Mouse (Mus musculus): Measurements from ENCODE around the gene Mbd4. TPM values are rescaled to one million over a fixed set of nuclear protein-coding genes. Genes with fewer than 3 reads are reported as not detected.
"Not testable (repeated sequence)": the region's sequence is repeated elsewhere in the genome, so short reads cannot be mapped to it uniquely, and the experiment has no call there.

Gene Mbd4
- total RNA-seq, 2 experiments from 2014 or later: 0.75 to 0.77 TPM

GRCm38 (mm10) chr6:115823850-115824464 is 29.2 kb downstream of the Mbd4 start:
- peak overlapping the region; percentile 17; the same call in 1 of the 2 replicates for H3K4me3 ChIP-seq
- TF ChIP-seq CTCF (IDR thresholded peaks at IDR 0.05): peak; percentile 67
- H3K27ac ChIP-seq; intact Hi-C loops (cut with DNase I): not testable (repeated sequence)
- DNase-seq: peak; percentile 65

GRCm38 (mm10) chr6:115821216-115821993 is 31.8 kb downstream of the Mbd4 start:
- Histone ChIP-seq H3K27ac (no peak overlapping the region), H3K4me3 (no peak overlapping the region)
- intact Hi-C loops (cut with DNase I): no loop called here
- TF ChIP-seq CTCF (IDR thresholded peaks at IDR 0.05): no peak
- no peak for DNase-seq

GRCm38 (mm10) chr6:115818129-115818528 is 35.0 kb downstream of the Mbd4 start:
- no peak for TF ChIP-seq CTCF (IDR thresholded peaks at IDR 0.05)
- no peak for DNase-seq
- no peak overlapping the region for H3K27ac ChIP-seq
- no peak overlapping the region for H3K4me3 ChIP-seq
- intact Hi-C loops (cut with DNase I): no loop called here

GRCm38 (mm10) chr6:115815041-115815440 is 38.1 kb downstream of the Mbd4 start:
- intact Hi-C loops (cut with DNase I): no loop called here
- DNase-seq: no peak
- peak overlapping the region; percentile 83 for H3K27ac ChIP-seq
- H3K4me3 ChIP-seq: no peak overlapping the region
- no peak for TF ChIP-seq CTCF (IDR thresholded peaks at IDR 0.05)

GRCm38 (mm10) chr6:115814104-115814503 is 39.1 kb downstream of the Mbd4 start:
- H3K27ac ChIP-seq: peak overlapping the region; percentile 83
- peak; percentile 68 for TF ChIP-seq CTCF (IDR thresholded peaks at IDR 0.05)
- H3K4me3 ChIP-seq: no peak overlapping the region
- DNase-seq: peak; percentile 76
- intact Hi-C loops (cut with DNase I): no loop called here

GRCm38 (mm10) chr6:115811606-115812005 is 41.6 kb downstream of the Mbd4 start:
- no peak for DNase-seq
- TF ChIP-seq CTCF (IDR thresholded peaks at IDR 0.05): no peak
- no peak overlapping the region for H3K27ac ChIP-seq
- H3K4me3 ChIP-seq: no peak overlapping the region
- intact Hi-C loops (cut with DNase I): no loop called here

GRCm38 (mm10) chr6:115808488-115809231 is 44.5 kb downstream of the Mbd4 start, which contains the start of gene Rpl32:
Rpl32 (minus strand) TSS chr6:115808747.
- Histone ChIP-seq H3K27ac (peak within 1 kb of the TSS; percentile 93), H3K4me3 (peak within 1 kb of the TSS; percentile 90)
- TF ChIP-seq CTCF (IDR thresholded peaks at IDR 0.05): peak; percentile 68
- DNase-seq: peak; percentile 90
- intact Hi-C loops (cut with DNase I): loop anchor here (10.0 kb wide), 1 partner anchor 204 kb away; the partner anchor contains the start of gene Mkrn2

GRCm38 (mm10) chr6:115808196-115808487 is 45.0 kb downstream of the Mbd4 start:
- TF ChIP-seq CTCF (IDR thresholded peaks at IDR 0.05): no peak
- intact Hi-C loops (cut with DNase I): loop anchor here (10.0 kb wide), 1 partner anchor 203 kb away; the partner anchor contains the start of gene Mkrn2
- H3K27ac ChIP-seq: peak overlapping the region; percentile 93
- peak overlapping the region; percentile 90 for H3K4me3 ChIP-seq
- no peak for DNase-seq

GRCm38 (mm10) chr6:115807464-115808195 is 45.5 kb downstream of the Mbd4 start:
- TF ChIP-seq CTCF (IDR thresholded peaks at IDR 0.05): no peak
- no peak for DNase-seq
- intact Hi-C loops (cut with DNase I): loop anchor here (10.0 kb wide), 1 partner anchor 203 kb away; the partner anchor contains the start of gene Mkrn2
- Histone ChIP-seq H3K27ac (peak overlapping the region; percentile 93), H3K4me3 (peak overlapping the region; percentile 90)

- Histone ChIP-seq H3K4me3 (no peak overlapping the region), H3K27ac (no peak overlapping the region)
- intact Hi-C loops (cut with DNase I): loop anchor here (10.0 kb wide), 1 partner anchor 200 kb away; the partner anchor contains the start of gene Mkrn2
- DNase-seq: no peak
- no peak for TF ChIP-seq CTCF (IDR thresholded peaks at IDR 0.05)
These were observed 48.6 kb downstream of the Mbd4 start for GRCm38 (mm10) chr6:115804432-115805192.

Measured in gastrocnemius, adult 2 months (tissue).